Mouse (Mus musculus): ENCODE measurements around the gene Fetub.

Gene Fetub

GRCm38 (mm10) chr16:22918034-22918433 is at the start of gene Fetub:
Gene Fetub (plus strand): TSS chr16:22918334.
- no peak for DNase-seq (ENCODE audit: low spot score)

GRCm38 (mm10) chr16:22872397-22872796 is 45.7 kb upstream of the Fetub start:
- no peak for DNase-seq (ENCODE audit: low spot score)

DNA sequence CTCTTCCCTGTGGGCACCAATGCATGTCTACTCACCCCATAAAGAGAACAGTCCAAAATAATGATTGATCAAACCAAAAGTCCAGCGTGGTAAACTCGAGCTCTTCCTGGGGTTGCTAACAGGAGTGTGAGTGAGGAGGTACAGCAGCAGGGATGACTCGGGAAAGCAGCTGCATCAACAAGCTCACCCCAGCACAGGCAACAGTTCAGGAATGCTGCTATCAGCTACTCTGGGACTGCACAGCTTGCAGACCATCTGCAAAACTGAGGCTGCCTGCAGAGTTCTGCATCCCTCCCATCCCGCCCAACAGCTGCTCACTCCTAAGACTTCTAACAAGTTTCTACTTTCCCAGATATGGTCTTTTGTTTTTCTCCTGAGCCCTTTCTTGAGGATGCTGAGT is 44.8 kb upstream of the Fetub start:
- no peak for DNase-seq (ENCODE audit: low spot score)

DNA sequence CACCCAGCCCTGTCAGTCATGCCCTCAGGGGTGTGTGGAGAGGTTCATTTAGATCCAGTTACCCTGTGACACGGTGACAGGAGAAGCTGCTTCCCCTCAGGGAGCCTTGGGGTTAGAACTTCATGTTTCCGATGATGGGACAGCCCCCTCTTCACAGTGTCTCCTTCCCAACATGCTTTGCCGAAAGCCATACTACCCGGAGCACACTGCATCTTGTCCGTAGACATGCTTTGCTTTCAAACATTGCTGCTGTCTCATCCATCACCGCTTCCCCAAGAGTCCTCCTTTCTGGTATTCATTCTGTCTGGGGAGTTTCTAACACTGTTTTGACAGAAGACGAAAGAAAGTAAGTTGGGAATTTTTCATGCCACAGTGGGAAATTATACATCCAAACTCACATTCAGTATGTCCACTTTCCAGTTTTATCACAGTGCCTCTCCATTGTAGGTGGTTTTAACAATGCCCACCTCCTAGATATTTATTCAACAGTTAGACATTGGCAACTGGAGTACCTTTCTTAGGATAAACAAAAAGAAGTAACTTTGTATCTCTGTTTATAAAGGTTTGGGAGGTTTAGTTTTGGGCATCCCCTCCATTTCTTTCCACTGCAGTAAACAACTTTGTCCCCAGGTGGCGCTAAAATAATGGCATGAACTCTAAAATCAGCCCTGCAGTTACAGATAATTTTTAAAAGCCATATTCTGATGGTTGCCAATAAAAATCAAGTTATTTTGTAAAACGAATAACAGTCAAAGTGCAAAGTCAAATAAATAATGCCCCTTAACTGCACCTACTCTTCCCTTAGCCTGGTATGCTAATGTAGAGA is 41.7 kb upstream of the Fetub start:
- no peak for DNase-seq (ENCODE audit: low spot score)

DNA sequence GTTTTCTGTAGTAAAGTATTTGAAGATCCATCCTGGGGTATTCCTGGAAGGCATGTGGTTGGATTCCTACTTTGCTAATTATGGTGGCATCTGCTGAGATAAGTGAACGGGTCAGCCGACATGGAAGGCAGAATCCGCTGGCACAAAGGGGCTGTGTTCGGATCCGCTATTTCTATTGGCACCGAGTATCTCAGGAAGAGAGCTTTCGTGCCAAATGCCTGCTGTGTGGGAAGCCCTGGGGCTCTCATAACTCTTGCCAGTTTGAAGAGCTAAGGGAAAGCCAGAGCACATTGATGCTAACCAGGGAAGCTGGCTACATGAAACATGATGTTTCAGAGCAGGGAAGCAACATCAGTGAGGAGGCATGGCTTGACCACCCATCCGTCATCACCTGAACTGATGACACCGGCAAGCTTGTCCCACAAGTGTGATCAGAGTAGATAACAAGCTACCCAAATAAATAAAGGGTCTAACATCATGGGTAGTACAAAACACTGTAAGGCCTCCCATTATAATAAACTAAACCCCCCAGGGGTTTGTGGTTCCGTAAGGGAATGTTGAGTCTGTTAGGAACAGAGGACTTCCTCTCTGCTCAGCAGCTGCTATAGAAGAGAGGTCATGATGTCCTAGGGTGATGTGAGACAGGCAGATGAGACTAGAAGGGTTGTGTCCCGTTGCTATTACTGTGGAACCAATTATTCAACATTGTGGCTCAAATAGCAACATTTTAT is 40.3 kb upstream of the Fetub start:
- no peak for DNase-seq (ENCODE audit: low spot score)

DNA sequence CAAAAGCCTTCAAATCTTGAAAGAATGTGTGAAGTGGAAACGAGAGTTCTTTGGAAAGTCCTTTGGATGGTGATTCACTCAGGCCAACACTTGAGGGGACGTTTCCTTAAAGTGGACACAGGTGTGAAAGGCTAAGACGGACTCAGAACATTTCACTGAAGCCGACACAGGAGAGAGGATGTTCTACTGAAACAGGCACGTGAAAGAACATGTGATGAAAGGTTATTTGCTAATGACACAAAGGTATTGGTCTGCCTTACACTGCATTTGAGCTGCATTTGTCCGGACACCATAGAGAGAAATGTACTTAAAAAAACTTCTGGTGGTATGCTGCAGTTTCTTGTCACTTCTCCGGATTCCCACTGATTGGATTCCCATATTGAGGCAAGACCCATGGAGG is 39.4 kb upstream of the Fetub start:
- no peak for DNase-seq (ENCODE audit: low spot score)

GRCm38 (mm10) chr16:22879945-22880595 is 38.1 kb upstream of the Fetub start:
- no peak for DNase-seq (ENCODE audit: low spot score)

DNA sequence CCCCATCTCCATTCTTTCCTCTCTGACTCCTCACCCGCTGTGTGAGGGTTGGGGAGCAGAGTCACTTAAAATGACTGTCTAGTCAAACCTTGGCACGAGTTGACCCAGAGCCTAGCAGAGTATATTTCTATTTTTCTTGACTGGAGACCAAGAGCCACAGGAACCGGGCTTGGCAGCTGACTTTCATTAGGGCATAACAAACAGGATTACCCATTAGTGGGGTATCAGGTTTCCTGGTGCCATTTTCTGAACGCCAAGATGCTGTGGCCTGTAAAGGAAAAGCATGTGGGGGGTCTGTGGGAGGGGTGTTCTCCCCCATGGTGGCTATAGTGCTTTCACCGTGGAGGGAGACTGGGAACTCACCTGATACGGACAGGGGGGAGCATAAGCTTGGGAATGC is 37.2 kb upstream of the Fetub start:
- DNase-seq (ENCODE audit: low spot score), result no peak

DNA sequence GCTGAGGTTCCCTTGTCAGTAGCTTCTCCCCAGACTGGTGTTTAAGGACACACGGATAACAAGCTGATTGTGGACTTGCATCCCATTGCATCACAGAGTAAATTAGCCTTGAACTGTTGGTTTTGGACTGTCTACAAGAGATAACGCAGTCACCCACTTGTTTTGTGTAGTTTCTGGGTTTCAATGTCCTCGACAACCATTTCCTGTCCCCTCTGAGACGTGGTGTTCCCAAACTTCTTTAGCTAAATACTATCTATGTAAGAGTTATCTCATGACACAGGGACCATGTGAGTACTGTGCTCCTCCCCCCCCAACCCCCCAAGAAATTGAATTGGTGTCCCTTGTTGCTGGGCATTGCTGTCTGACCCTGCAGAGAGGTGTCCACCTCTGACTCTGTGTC is 36.6 kb upstream of the Fetub start:
- DNase-seq (ENCODE audit: low spot score), result no peak

DNA sequence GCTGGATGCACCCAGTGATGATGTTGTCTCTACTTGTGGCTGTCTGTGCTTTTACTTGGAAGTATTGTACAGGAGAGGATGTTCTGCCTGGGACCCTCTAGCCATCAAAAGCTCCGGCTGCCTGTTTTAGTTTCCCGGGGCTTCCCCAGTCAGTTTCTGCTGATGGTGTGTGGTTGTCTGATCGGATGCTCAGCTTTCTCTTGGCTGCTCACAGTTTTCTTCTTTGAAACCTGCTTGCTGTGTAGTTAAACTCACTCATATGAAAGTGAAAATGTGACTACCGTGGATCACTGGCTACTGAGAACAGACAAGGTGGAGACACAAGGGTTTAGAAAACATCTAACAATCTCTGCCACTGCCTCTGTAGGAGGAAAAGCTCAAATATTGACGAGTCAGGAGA is 34.7 kb upstream of the Fetub start:
- no peak for DNase-seq (ENCODE audit: low spot score)

DNA sequence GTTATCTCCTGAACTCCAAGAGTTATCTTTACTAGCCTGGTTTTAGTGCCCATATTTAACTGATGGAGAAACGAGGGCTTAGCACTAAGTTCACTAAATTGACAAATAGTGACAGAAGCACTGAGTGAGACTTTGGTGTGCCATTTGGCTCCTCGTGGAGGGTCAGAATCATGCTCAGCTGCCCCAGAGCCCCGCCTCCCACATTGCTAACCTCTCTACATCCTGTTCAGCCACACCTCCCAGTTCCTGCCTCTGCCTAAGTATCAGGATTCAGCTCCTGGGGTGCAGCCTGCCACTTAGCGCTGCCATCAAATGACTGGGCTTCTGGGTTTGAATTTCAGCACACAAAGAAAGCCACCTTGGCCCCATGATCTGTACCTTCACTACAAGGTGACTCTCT is 32.8 kb upstream of the Fetub start:
- no peak for DNase-seq (ENCODE audit: low spot score)

GRCm38 (mm10) chr16:22886726-22887125 is 31.4 kb upstream of the Fetub start:
- no peak for DNase-seq (ENCODE audit: low spot score)

DNA sequence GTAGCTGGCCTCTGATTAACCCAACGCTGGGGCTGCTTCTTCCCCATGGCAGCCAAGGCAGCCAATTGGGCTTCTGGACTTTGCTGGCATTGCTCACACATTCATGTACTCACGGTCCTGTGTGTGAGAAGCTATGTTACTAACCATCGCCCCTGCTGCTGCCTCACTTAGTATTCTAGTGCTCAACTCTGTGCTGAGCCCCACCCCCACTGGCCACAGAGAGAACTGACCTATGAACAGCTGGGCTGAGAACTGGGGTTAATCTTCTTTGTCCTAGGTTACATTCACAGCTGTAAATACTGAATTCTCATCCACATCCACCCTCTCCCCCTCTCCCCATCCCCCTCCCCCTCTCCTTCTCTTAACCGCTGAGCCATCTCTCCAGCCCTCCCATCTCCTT is 29.3 kb upstream of the Fetub start:
- DNase-seq (ENCODE audit: low spot score), result peak; percentile 64

- no peak for DNase-seq (ENCODE audit: low spot score)
Observed at GRCm38 (mm10) chr16:22889716-22890115, 28.4 kb upstream of the Fetub start.

DNA sequence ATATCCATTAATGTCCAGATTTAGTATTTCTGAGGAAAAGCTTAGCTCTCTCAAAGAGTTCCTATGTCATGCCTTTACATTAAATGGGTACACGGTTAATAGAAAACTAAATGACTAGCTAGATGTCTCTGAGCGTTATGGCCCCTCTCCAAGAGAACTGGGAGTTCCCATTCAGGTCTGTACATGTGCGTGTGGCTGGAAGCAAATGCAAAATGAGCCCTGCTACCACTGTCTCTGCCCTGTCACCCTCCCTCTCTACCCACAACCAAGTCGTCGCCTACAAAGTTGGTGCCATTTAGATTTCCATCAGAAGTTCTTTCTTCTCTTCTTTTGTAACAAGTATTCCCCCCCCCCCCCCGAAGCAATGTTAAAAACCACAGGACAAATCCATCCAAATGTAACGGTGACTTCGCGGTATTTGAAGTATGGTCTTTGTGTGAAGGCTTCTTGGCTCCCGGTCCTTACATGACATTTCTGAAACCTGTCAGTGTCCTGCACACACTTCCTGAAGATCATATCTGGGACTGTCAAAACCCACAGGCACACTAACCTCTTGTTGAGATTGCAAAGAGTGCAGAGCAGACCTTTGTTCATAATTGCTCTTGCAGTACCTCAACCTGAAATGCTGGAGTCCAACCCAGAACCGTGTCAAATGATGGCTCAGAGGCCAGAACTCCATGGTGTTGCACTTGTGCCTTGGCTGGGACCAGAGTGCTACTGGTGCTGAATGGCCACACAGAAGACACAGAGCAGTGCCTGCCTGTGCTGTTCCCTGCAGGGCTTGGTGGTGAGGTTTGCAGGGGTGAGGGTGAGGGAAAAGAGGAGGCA is 27.2 kb upstream of the Fetub start, which contains the start of gene Ahsg:
Ahsg (plus strand) TSS at position 595 of the 828 bp plus-strand sequence.
- no peak for DNase-seq (ENCODE audit: low spot score)

- peak; percentile 57 for DNase-seq (ENCODE audit: low spot score)
Observed at GRCm38 (mm10) chr16:22891733-22892154, 26.4 kb upstream of the Fetub start.

GRCm38 (mm10) chr16:22894095-22894494 is 24.0 kb upstream of the Fetub start:
- no peak for DNase-seq (ENCODE audit: low spot score)

DNA sequence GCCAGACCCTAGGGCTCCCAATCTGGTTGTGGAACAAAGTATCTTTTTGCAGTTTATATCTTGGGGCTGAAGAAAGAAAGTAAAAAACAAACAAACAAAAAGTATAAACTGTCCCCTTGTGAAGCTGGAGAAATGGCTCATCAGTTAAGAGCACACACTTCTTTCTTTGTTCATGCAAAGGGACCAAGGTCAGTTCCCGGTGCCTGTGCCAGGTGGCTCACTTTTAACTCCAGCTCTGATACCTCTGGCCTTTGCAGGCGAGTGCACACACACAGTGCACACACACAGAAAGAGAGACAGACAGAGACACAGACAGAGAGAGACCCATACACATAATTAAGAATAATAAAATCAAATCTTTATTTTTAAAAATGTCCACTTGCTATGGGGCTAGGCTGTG is 21.5 kb upstream of the Fetub start:
- DNase-seq (ENCODE audit: low spot score), result no peak

GRCm38 (mm10) chr16:22899346-22899745 is 18.8 kb upstream of the Fetub start:
- no peak for DNase-seq (ENCODE audit: low spot score)

GRCm38 (mm10) chr16:22899866-22900570 is 18.1 kb upstream of the Fetub start:
- no peak for DNase-seq (ENCODE audit: low spot score)

DNA sequence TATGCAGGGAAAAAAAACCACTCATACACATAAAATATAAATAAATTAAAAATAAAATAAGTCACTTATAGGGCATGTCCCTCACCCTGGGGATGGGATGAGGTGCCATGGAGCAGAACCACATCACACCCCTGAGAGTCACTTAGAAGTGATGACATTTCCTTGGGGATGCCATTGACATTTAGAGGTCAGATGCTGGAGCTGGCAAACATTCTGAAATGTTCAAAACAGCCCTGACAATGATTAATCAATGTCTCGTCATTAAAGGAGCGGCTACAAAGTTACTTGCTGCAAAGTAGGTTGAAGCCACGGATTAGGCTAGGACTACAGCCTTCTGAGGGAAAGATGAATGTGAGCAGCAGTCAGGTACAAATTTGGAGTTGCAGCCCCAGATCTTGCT is 16.8 kb upstream of the Fetub start:
- no peak for DNase-seq (ENCODE audit: low spot score)

Measured in yolk sac, embryonic 10.5 days (tissue).